Mouse (Mus musculus) mammary gland, adult 2 months (tissue): ENCODE data around the gene Gm19965. TPM values are rescaled to one million over a fixed set of nuclear protein-coding genes. Genes with fewer than 3 reads are reported as not detected.

Experiments used
- polyA plus RNA-seq: library from polyadenylated mRNA; depleted of rRNA; stranded (reverse); fragments of >200 nt; gene quantifications from 2 replicates; pipeline ENCODE4 v1.2.3, GENCODE M21; 2012; ENCODE audit warnings: low replicate concordance; rRNA removed

The Gm19965 gene
- polyA plus RNA-seq = not detected in 2 replicates

GRCm38 (mm10) chr1:116802683-116803082, at the start of gene Gm19965:
TSS of gene Gm19965 (plus strand) at chr1:116802983.

